Mouse (Mus musculus) forelimb bud, embryonic 11.5 days (tissue): ENCODE measurements at regions not wholly inside any gene's neighbourhood (a gene's known extent, or its start where the extent isn't known, plus 50 kb on each side); places are given as distances from the start of the nearest gene placed in this dataset.

Experiments
- DNase-seq: peaks from one replicate; pipeline ENCODE4 v3.0.0-alpha.2; 2012; ENCODE audit warnings: low read depth, low spot score

DNA sequence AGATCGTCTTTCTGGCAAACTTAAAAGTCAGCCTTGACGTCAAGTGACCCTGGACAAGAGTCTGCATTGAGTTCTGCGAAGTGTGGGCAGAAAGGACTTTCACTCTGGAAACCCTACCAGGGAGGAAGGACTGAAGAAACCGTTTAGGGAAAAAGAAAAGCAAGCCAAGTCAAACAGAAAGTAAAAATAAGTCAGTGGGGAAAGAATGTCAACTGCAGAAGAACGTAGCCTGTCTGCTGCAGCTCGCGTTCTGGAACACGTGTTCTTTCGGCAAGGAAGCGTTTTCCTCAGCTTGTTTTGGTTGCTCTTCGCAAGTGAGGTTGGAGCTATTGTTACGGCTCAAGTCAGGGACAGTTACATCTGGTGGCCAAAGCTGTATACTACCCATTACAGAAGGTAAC, 147.1 kb upstream of the Klf6 start:
- no peak for DNase-seq

DNA sequence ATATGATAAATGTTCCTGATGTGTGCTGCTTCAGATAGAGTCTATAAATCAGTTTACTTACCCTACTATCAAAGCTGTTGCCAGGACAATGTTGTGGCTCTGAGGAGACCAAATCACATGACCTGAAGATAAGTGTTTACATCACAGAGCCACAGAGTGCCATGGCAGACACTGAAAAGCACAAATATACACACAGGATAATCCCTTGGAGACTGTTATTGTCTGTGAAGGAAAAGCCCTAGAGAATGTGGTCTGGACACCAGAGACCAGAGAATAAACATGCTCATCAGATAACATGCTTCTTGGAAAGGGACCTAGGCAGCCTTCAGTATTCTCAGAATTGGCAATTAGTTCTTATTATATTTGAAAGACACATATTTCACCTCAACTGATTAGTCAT, 146.5 kb upstream of the Klf6 start:
- no peak for DNase-seq

DNA sequence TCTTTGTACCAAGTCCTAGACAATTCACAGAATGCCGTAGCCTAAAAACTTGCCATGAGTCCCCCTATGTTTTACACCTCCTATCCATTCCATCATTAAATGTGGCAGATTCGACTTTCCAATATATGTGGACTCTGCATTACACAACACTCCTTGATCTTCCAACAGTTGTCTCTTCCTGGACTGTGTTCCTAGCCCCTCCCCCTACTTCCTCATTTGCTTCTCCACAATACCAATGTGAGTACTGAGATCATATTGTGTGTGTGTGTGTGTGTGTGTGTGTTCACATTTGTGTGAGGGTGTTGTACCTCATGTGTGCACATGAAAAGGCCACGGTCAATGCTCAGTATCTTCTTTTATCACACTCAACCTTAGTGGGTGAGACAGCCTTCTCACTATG, 144.5 kb upstream of the Klf6 start:
- no peak for DNase-seq

DNA sequence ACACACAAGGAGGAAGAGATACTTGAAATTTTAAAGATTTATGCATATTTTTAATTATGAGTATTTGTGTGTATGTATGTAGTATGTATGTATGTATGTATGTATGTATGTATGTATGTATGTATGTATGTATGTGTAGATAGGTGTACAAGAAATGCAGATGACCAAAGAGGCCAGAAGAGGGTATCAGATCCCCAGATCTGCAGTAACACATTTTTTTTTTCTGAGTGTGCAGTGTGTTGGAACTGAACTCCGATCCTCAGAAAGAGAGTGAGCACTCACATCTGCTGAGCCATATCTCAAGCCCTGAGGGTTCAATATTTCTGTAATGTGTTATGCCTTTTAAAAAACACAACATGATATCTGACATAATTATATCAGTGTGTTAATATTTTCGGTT, 138.0 kb upstream of the Klf6 start:
- no peak for DNase-seq

DNA sequence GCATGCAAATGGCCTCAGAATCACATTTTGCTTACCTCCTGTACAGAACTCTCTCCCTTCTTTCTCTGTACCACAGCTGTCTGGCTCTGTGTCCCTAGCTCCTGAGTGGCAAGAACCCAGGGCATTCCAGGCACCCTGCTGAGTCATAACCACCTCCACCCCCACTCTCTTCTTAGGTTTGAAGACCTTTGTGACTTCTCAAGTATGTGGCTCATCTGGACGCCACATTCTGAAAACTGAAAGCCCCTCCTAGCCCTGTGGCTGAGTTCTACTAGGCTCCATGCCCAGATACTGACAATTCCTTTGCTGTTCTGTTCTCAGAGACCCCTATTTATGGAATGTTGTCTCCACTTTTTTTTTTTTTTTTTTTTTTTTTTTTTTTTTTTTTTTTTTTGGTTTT, 136.9 kb upstream of the Klf6 start:
- DNase-seq: peak; percentile 13

DNA sequence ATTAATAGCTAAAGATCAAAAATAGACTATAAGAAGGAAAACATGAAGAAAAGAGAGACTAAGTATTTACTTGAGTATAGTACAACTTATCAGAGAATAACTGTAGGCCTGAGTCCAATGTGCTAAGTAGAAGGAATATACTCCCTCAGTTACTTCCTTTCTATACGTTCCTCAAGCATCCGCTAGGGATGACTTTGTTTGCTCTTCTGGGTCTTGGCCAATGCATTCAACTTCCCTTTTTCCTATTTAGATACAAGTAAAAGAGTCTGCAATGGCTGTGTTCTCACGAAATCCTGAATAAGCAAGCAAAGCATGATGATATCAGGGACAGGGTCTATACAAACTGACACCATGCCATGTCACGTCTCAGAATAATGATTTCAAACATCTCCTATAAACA, 135.3 kb upstream of the Klf6 start:
- DNase-seq: no peak

DNA sequence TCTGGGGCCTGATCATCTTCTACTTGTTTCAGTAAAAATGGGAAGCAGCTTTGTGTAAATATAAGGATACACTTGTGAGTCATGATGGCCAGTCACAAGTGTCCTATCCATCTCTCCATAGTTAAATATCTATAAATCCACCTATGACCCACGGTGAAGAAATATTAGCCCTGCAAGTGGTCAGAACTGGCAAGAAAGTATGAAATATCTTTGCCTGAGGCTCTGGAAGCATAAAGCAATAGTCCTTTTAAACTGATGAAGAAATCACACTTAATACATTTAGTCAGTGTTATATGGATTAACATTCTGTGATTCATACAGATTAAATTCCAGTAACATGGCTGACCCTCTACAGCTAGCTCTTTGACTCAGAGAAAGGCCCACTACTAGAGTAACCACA, 134.8 kb upstream of the Klf6 start:
- no peak for DNase-seq

DNA sequence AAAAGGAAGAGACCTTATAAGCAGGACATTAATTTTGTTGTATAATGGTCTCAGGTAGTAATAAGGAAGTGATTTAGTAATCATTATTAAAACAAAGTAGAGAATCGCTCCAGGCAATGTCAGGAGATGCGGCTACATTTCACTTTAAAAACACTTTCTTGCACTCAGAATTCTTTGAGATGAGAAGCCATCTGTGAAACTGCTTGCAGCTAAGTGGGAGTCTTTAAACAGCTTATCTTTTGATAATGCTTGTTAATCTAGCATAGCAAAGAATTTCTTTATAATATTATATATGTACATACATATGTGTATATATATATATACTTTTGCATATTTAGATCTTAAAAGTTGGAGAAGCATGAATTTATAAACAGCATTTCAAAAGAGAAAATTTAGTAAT, 133.1 kb upstream of the Klf6 start:
- DNase-seq: no peak

DNA sequence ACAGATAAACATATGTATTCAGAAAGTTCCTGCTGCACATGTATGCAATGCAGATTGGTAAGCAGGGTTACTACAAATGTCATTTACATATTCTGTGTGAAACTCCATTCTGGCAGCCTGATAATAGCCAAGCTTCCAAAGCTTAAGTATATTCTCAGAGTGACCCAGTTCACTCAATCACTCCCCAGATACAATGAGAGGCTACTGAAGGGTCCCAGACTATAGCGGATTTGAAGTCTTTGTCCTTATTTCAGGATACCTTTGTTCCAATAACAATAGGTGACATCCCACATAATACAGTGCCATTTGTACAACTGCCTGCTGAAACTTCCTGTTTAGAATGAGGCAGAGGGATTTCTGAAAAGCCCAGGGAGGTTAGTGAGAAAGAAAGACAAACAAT, 132.5 kb upstream of the Klf6 start:
- no peak for DNase-seq

DNA sequence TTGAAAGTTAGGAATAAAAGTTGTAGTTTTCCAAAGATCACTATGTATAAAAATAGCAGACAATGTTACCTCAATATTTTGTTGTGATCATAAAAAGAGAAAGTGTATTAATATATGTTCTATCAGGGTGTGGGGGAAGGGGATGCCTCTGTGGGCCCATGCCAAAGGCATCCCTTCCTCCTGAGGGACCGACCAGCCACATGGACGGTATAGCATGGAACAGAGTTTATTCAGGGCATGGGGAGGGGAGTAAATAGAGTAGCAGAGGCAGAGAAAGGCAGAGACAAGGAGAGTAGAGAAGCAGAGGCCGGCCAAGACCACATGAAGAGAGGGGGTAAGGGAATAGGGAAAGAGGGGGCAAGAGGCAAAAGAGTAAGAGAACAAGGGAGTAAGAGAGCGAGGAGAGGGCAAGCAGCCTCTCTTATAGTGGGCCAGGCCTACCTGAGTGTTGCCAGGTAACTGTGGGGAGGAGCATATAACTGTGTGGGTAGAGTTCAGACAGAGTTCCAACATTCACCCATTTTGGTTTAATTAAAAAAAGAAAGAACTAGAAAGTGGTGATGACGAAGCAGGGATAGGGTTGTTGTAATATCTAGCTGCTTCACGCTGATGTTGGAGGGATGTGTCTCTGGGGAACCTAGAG, 131.7 kb upstream of the Klf6 start:
- DNase-seq: no peak

DNA sequence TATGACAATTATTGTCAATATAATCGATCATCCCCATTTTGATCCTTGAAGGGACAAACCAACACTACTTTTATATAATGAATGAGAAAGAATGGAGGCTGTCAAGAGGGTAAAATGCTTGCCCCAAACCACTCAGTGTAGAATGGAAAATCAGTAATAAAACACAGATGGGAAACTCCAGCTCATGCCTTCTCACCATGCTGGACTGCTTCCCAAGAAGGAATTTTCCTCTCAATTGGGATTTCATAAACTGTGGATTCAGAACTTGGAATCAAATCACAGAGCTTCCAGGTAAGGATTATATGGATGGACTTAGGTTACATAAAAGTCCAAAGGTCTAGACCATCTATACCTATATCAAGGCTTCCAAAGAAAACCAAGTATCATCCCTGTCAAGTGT, 129.1 kb upstream of the Klf6 start:
- no peak for DNase-seq

DNA sequence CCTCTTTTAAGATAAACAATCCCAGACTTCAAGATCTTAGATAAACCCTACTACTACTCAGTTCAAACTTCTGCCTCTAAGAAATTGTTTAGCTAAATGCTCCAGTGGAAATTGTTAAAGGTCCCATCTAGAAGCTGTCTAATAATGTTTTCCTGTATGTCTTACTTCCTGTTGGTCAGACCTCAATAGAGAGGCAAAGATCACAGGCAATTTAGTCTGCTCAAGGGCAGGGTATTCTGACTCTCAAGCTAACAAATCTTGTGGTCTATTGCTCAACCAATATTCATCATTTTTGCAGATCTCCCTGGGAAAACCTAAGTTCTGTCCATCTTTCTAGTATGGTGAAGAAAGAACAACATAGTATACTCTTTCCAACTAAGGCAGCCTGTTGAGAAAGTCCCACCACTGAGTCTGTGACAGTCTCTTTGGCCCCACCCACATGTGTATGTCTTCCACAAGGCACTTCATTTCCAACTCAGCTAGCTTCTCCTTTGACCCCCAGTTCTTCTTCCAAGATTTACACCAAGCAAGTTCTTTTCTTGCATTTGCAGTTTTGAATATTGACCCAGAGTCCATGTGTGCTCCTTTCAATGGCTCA, 126.2 kb upstream of the Klf6 start:
- no peak for DNase-seq

DNA sequence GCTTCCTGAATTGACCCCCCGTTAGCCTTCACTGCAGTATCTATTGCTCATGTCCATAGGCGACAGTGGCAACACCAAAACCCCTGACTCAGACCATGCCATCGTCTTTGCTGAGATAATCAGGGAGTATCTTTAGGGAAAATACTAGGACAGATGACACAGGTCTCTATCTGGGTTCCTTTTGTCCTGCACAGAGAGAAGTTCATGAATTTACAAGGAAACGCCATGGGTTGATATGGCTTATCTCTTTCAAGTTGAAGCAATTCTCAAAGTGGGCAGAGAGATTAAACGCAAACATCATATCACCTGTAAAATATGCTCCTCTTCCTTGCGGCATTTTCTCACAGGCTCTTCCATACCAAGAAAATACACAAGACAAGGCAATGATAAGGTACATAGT, 124.8 kb upstream of the Klf6 start:
- DNase-seq: no peak

DNA sequence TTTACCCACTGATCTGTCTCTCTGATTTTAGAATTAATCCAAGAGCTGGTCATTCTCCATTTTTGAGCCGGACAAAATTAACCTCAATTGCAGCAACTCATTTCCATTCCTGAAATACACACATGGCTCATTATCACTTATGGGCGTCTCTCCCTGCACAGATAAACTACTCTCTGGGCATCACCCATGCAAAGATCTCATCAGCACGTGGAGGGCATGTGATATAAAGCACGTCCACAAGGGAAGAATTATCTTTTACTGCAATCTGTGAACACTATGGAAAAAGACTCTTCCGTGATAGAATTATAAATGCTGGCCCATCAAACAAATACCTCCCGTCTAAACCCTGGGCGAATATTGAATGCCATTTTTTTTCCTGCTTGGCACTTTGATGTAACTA, 124.1 kb upstream of the Klf6 start:
- no peak for DNase-seq

DNA sequence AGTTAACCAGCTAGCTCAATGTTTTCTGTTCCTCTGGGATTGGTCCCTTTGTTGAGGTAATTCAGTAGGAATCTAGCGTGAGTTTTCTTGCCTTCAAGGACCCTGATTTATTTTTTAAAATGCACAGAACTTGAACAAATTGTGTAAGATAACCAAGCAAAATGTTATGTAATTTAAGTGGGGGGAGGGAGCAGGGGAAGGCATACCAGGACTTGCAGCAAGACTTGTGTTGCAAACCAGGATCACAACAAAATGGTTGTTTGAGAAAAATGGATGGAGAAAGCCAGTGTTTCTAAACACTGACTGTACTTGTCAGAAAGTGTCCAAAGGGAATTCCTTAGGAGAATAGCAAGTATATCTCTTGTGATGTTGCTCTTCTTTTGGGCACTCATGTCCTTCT, 120.5 kb upstream of the Klf6 start:
- DNase-seq: no peak

DNA sequence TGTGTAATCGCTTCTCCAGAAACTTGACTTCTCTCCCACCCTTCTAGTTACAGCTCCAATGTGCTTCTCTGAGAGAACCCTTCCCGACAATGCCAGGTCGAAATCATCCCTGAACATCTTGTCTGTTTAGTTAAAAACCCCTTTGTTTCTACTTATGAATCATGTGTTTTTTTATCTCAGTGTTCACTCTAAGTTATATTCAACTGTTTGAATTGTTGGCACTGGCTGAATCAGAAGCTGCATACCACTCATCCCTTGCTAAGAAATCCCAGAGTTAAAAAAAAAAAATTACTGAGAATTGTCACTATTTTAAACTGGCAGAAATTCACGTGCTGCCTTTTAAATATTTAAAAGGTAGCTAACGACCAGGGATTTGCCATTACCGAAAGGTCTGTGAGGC, 116.3 kb upstream of the Klf6 start:
- no peak for DNase-seq

DNA sequence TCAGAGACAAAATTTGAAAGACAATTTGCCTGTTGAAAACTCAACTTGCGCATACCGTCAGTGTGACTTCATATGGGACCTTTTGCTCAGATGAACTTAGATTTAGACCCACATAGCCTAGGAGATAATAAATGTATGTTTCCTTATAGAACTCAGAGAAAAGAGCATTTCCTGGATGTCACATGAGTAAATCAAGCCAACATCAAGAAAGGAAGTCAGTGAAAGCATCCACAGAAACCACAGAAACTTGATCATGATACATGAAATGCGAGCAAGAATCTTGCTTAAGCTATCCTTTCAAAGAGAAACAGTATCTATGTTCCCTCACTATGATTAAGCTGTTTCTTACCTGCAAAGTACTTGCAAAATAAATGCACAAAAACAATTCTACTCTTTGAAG, 104.1 kb upstream of the Klf6 start:
- no peak for DNase-seq

DNA sequence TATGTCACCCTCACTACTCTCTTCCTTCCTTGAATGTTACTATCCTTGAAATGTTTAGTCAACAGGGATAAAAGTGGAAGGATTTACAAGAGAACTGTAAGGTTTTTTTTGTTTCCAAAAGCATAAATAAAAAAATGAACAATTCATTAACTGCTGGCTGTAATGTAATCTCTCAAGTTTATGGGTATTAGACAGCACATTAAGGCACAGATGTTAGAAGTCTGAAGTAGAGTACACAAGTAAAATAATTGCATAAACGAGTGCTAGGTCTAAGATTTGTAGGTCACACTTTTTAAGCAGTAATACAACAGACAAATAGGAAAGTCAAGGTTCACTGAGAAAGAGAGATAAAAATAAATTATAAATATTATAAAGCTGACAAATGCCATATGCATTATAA, 103.3 kb upstream of the Klf6 start:
- DNase-seq: no peak

DNA sequence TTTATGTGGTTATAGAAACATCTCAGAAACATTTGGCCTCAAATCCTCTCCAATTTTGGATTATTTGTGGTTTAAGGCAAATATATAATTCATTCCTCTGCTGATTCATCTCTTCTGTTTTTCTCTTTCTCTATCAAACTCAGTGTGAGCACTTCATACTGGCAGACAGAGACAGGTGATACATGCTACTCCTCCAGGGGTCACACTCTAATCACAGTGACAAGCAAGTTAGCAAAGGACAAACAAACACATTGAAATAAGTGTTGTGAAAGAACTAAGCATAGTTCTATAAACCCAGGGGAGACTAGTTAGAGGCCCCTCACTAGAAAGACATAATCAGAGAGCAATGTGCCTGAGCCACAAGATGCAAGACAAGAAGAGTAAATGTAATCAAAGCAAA, 101.3 kb upstream of the Klf6 start:
- DNase-seq: no peak

DNA sequence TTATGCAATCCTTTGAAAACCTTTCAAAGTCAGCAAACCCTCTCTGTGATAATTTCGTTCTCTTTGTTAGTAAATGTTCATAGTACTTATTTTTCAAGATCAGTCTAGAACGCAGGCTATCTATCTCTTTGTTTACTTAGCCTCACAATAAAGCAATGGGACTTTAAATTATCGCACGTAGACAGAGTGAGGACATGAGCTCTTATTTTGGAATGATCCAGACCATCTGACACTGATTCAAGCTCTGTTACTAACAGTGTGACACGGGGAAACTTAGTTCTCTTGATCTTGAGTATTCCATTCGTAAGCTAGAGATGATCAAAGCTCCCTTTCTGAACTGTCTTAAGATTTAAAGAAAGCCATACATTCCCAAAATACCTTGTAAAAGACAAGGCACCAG, 94.9 kb upstream of the Klf6 start:
- DNase-seq: no peak

DNA sequence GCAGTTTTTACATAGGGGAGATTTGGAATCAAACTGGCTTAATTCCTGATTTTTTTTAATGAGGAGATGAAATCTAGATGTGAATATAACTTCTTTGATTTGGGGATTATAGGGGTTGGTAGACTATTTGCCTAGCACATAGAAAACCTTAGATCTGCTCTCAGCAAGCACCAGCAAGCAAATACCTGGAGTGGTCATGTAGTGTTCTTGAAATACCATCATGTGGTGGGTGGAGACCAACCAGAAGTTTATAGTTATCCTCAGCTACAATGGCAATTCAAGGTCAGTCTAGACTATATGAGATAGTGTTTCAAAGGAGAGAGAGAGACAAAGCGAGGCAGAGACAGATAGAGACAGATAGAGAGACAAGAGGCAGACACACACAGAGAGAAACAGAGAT, 94.1 kb upstream of the Klf6 start:
- no peak for DNase-seq

DNA sequence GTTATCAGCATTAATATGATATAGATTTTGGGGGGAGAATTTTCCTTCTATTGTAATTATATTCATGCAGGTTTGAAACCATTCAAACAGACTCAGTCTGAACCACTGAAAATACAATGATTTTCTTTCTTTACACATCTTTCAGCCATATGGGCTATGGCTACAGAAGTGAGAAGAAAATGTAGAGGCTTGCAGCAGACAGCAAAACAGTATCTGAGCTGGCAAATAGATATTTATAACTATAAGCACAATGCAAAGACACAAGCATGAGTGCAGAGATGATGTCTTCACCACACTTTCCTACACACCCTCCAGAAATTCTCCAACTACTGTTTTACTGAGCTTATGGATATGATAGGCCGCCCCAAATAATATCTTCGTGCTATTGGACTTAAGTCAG, 92.6 kb upstream of the Klf6 start:
- no peak for DNase-seq

DNA sequence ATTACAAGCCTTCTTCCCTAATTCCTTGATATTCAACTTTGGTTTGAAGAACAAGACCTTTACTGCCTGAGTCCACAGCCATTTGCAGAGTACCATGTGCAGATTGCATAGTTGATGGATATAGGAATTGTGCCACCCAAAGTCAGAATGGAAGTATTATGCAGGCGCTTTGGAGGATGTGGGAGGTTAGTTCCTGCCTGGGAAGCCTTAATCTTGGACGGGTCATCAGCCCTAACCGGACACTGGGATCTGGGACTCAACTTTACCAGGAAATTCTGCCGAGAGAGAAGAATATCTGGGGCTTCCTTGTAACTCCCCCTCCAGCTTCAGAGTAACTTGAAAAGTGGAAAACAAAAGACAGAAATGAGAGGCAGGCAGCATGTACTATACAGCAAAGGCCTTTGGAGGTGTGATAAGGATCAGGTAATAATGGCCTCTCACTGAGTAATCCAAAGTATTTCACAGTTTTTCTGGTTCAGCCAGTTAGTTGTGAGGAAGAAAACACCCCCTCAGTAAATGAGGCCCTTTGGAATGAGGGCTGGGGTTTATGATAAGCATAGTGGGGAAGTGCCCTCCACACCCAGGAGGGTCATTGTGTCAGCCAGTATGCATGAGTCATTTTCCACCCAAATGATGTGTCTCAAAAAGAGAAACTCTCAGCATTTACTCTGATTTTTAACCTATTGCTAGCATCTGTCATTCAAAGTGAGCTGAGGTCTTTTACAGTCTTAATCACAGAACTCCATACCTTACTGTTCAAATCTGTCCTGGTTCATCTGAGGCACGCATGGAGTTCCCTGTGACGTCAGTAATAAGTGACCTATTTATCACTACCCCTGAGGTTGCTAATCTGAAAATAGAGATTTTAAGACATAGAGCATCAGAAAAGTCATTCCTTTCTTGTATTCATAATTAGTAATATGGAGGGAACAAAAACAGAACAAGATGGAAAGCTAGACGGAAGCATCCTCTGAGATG, 91.7 kb upstream of the Klf6 start:
- no peak for DNase-seq
